Mouse (Mus musculus) urinary bladder, postnatal 36 days (tissue): ENCODE data around the gene Nme8.

Source experiments
- DNase-seq, 2 experiments: peaks; one replicate each; pipeline ENCODE4 v3.0.0; 2022; ENCODE audit warnings: low spot score in 2 of 2, mixed read lengths in 1 of 2

Gene Nme8

GRCm38 (mm10) chr13:19640203-19640851, 57.3 kb downstream of the Nme8 start:
- DNase-seq = no peak

GRCm38 (mm10) chr13:19636131-19636530, 61.5 kb downstream of the Nme8 start:
- DNase-seq = no peak

- DNase-seq = no peak
Observed at GRCm38 (mm10) chr13:19630768-19631709, 66.6 kb downstream of the Nme8 start.

GRCm38 (mm10) chr13:19626473-19626872, 71.1 kb downstream of the Nme8 start:
- no peak for DNase-seq

- DNase-seq = no peak
Observed at GRCm38 (mm10) chr13:19624632-19625320, 72.8 kb downstream of the Nme8 start.

GRCm38 (mm10) chr13:19623228-19623905, 74.2 kb downstream of the Nme8 start:
- DNase-seq = no peak

GRCm38 (mm10) chr13:19622573-19623227, 74.9 kb downstream of the Nme8 start, which contains the start of gene Sfrp4:
Gene Sfrp4, plus strand, starts transcription at chr13:19623104.
- DNase-seq = peak; percentile 10 to 28

- peak; percentile 28 to 40 for DNase-seq
Observed at GRCm38 (mm10) chr13:19619216-19619927, 78.2 kb downstream of the Nme8 start, which contains the start of gene Epdr1. Gene Epdr1, minus strand, starts transcription at chr13:19619927.

- DNase-seq = peak in 1 of 2 experiments; percentile 4
Observed at GRCm38 (mm10) chr13:19618841-19619215, 78.8 kb downstream of the Nme8 start.

GRCm38 (mm10) chr13:19618081-19618480, 79.5 kb downstream of the Nme8 start:
- no peak for DNase-seq

- DNase-seq = no peak
Observed at GRCm38 (mm10) chr13:19614311-19614710, 83.3 kb downstream of the Nme8 start.

- no peak for DNase-seq
Observed at GRCm38 (mm10) chr13:19613426-19613825, 84.2 kb downstream of the Nme8 start.

GRCm38 (mm10) chr13:19612963-19613362, 84.6 kb downstream of the Nme8 start:
- DNase-seq = no peak

GRCm38 (mm10) chr13:19612348-19612747, 85.2 kb downstream of the Nme8 start:
- no peak for DNase-seq

- DNase-seq = no peak
Observed at GRCm38 (mm10) chr13:19608120-19608519, 89.5 kb downstream of the Nme8 start.

- no peak for DNase-seq
Observed at GRCm38 (mm10) chr13:19604916-19605315, 92.7 kb downstream of the Nme8 start.

- DNase-seq = no peak
Observed at GRCm38 (mm10) chr13:19603719-19604118, 93.9 kb downstream of the Nme8 start.

GRCm38 (mm10) chr13:19602531-19602930, 95.1 kb downstream of the Nme8 start:
- no peak for DNase-seq

- DNase-seq = no peak
Observed at GRCm38 (mm10) chr13:19599242-19599641, 98.4 kb downstream of the Nme8 start.

GRCm38 (mm10) chr13:19595141-19595540, 102.5 kb downstream of the Nme8 start:
- DNase-seq = no peak
